In genomic region chr10:18319691-18320090, GRCm38 (mm10) we compare ENCODE assay signal across 8 mouse cellular contexts. TPM values are rescaled to one million over a fixed set of nuclear protein-coding genes. Genes with fewer than 3 reads are reported as not detected.
A peak's percentile ranks its signal among the peaks of the same experiment; 100 is the strongest.
DNase-seq lines count a peak whose midpoint lies in the region; ATAC-seq and TF ChIP-seq lines count a peak whose summit lies in the region.

No protein-coding gene starts in this region.

- TF ChIP-seq POLR2A in cerebellum, adult 2 months (IDR thresholded peaks at IDR 0.05; ENCODE audit: borderline replicate concordance, insufficient read depth, low read length): no peak

- peaks cover 4% of the 10 kb centered on the region; the same call in 1 of the 2 replicates for H3K27me3 ChIP-seq in cerebellum, adult 2 months (ENCODE audit: control insufficient read depth, insufficient read depth, low read length)
- H3K27me3 ChIP-seq in hindbrain, embryonic 12.5 days: no peaks in the 10 kb centered on the region
- peaks cover 20% of the 10 kb centered on the region for H3K27me3 ChIP-seq in midbrain, embryonic 10.5 days (ENCODE audit: low read depth, poor library complexity, severe bottlenecking)

- H3K9ac ChIP-seq in hindbrain, embryonic 12.5 days: no peak overlapping the region; the same call in 1 of the 2 replicates

- no peaks in the 10 kb centered on the region for H3K9me3 ChIP-seq in hindbrain, embryonic 12.5 days (replicated peaks)
- no peaks in the 10 kb centered on the region for H3K9me3 ChIP-seq in midbrain, embryonic 10.5 days (replicated peaks)

- 20% methylated on average over 4 of the region's 4 CpGs for WGBS in cerebellum, adult 2 months
- 22% methylated on average over 4 of the region's 4 CpGs for WGBS in hindbrain, embryonic 12.5 days
- 18% methylated on average over 4 of the region's 4 CpGs for WGBS in midbrain, embryonic 10.5 days

- H3K4me2 ChIP-seq in hindbrain, embryonic 12.5 days (replicated peaks): peak overlapping the region; percentile 76

- H3K36me3 ChIP-seq in hindbrain, embryonic 12.5 days: no peaks in the 10 kb centered on the region
- H3K36me3 ChIP-seq in midbrain, embryonic 10.5 days: no peaks in the 10 kb centered on the region

- ATAC-seq in hindbrain, embryonic 12.5 days (ENCODE audit: low FRiP score): no peak

- DNase-seq in cerebellum, adult 2 months: no peak
- DNase-seq in cerebellum, postnatal 14 days: no peak
- DNase-seq in ES-CJ7 (ENCODE audit: low read depth, low spot score): peak; percentile 60
- no peak for DNase-seq in midbrain, embryonic 10.5 days (ENCODE audit: low spot score)
- DNase-seq in right cerebral cortex, postnatal 14 days: no peak
- no peak for DNase-seq in thymus, adult 18-20 months
- no peak for DNase-seq in right cerebral cortex, adult 2 months (ENCODE audit: low spot score in 2 of 2)

- H3K4me1 ChIP-seq in cerebellum, adult 2 months (ENCODE audit: control insufficient read depth, insufficient read depth, low read length): no peaks in the 10 kb centered on the region
- H3K4me1 ChIP-seq in hindbrain, embryonic 12.5 days: peaks cover 10% of the 10 kb centered on the region
- peaks cover 41% of the 10 kb centered on the region for H3K4me1 ChIP-seq in midbrain, embryonic 10.5 days

- TF ChIP-seq CTCF in cerebellum, adult 2 months (IDR thresholded peaks at IDR 0.05; ENCODE audit: borderline replicate concordance, insufficient read depth, low read depth, low read length): no peak

- H3K27ac ChIP-seq in cerebellum, adult 2 months (ENCODE audit: insufficient read depth, low read length): no peak overlapping the region
- H3K27ac ChIP-seq in hindbrain, embryonic 12.5 days: no peak overlapping the region
- peak overlapping the region; percentile 95; the same call in 1 of the 2 replicates for H3K27ac ChIP-seq in midbrain, embryonic 10.5 days (replicated peaks)

- peak overlapping the region; percentile 28 for H3K4me3 ChIP-seq in cerebellum, adult 2 months (replicated peaks; ENCODE audit: insufficient read depth, low read depth, low read length)
- H3K4me3 ChIP-seq in hindbrain, embryonic 12.5 days: peak overlapping the region; percentile 57
- peak overlapping the region; percentile 85 for H3K4me3 ChIP-seq in midbrain, embryonic 10.5 days

RNA-seq across cellular contexts. Expression of gene Nhsl1, which starts 0.9 kb away (rescaled TPM):
- polyA plus RNA-seq in cerebellum, adult 2 months (2012; rRNA removed): 16.7 and 18.4 TPM in 2 replicates
- 21.9 and 22.0 TPM in 2 replicates for polyA plus RNA-seq in hindbrain, embryonic 12.5 days (2016; fragmentation: Nextera tagmentation; extraction: Ambion mirVana)
- 10.5 and 11.5 TPM in 2 replicates for polyA plus RNA-seq in midbrain, embryonic 10.5 days (2016; fragmentation: Nextera tagmentation; extraction: Ambion mirVana)

Comparison
In these comparisons a context has a peak if more than half of its experiments do, and no peak if none do; other contexts are left out.
1. H3K4me3 ChIP-seq: peak in every context shown above with its lines; median percentile 85 in midbrain, embryonic 10.5 days; 57 in hindbrain, embryonic 12.5 days; 28 in cerebellum, adult 2 months.